Mouse (Mus musculus) bone marrow macrophage, adult 2 months (primary cell): Measurements from ENCODE around the gene Gm3417.

Experiments used
- CTCF ChIP-seq: IDR thresholded peaks from 2 replicates; pipeline ENCODE4 v1.5.1; 2012; ENCODE audit warnings: low read depth, mild to moderate bottlenecking, low read length, moderate library complexity
- POLR2A ChIP-seq: IDR thresholded peaks from 2 replicates; pipeline ENCODE4 v1.6.1; 2012; ENCODE audit warnings: mild to moderate bottlenecking, low read depth, low read length, borderline replicate concordance

- TF ChIP-seq CTCF (no peak), POLR2A (no peak)
Measured at GRCm38 (mm10) chr17:14944551-14944950, 34.0 kb downstream of the Gm3417 start.
